Mouse (Mus musculus) heart, postnatal 0 days (tissue): ENCODE measurements around the gene Rom1. TPM values are rescaled to one million over a fixed set of nuclear protein-coding genes. Genes with fewer than 3 reads are reported as not detected.
A peak's percentile ranks its signal among the peaks of the same experiment; 100 is the strongest.

Source experiments
- ATAC-seq: fragments of 200-750 bp; cut with Nextera tagmentation; 2 replicates; pipeline ENCODE4 v1.8.0; 2017; ENCODE audit warnings: low read depth, moderate number of reproducible peaks, moderate library complexity; ENCODE audit not compliant: insufficient read depth
- DNase-seq: peaks from one replicate; pipeline ENCODE4 v3.0.0-alpha.2; 2016; ENCODE audit warnings: low spot score
- H3K27ac ChIP-seq: fragments of 300-500 bp; sonication (generic); 2 replicates; pipeline ENCODE4 v1.5.1; 2014; ENCODE audit warnings: low read depth, mild to moderate bottlenecking
- H3K27me3 ChIP-seq: fragments of 300-500 bp; sonication (generic); 2 replicates; pipeline ENCODE4 v1.6.1; 2014; ENCODE audit warnings: low read length, mixed read lengths; ENCODE audit not compliant: control insufficient read depth, insufficient read depth
- H3K36me3 ChIP-seq: fragments of 300-500 bp; sonication (generic); replicated peaks from 2 replicates; pipeline ENCODE4 v1.6.1; 2014; ENCODE audit warnings: low read length, mixed read lengths; ENCODE audit not compliant: control insufficient read depth, insufficient read depth
- H3K4me1 ChIP-seq: fragments of 300-500 bp; sonication (generic); 2 replicates; pipeline ENCODE4 v1.6.1; 2014; ENCODE audit warnings: antibody characterized with exemption; ENCODE audit not compliant: control insufficient read depth, insufficient read depth
- H3K4me2 ChIP-seq: fragments of 300-500 bp; sonication (generic); 2 replicates; pipeline ENCODE4 v1.6.1; 2014; ENCODE audit warnings: low read depth, mild to moderate bottlenecking, low read length, moderate library complexity
- H3K4me3 ChIP-seq: fragments of 300-500 bp; sonication (generic); 2 replicates; pipeline ENCODE4 v1.5.1; 2014; ENCODE audit warnings: low read depth, low read length
- H3K9ac ChIP-seq: fragments of 300-500 bp; sonication (generic); replicated peaks from 2 replicates; pipeline ENCODE4 v1.6.1; 2014; ENCODE audit warnings: low read depth, low read length, mixed read lengths
- H3K9me3 ChIP-seq: fragments of 300-500 bp; sonication (generic); replicated peaks from 2 replicates; pipeline ENCODE4 v1.6.1; 2016; ENCODE audit warnings: low read length; ENCODE audit not compliant: control insufficient read depth
- CTCF ChIP-seq: IDR thresholded peaks from 2 replicates; pipeline ENCODE4 v1.5.1; 2016; ENCODE audit warnings: antibody characterized with exemption, control low read depth, low read depth
- EP300 ChIP-seq: IDR thresholded peaks from 2 replicates; pipeline ENCODE4 v1.6.1; 2016; ENCODE audit warnings: antibody characterized with exemption, low read depth
- WGBS: fragments of 180-500 bp; shearing (Covaris S2); extraction: QIAGEN DNeasy Blood & Tissue Kit; methylation state at CpG from one replicate; pipeline ENCODE4 v1.1.7; 2014; 5-methylcytosine and 5-hydroxymethylcytosine counted together
- polyA plus RNA-seq: library from polyadenylated mRNA; unstranded; fragments of >200 nt; fragmentation: Nextera tagmentation; extraction: Ambion mirVana; gene quantifications from 2 replicates; pipeline ENCODE4 v1.2.1, GENCODE M21; 2015
- total RNA-seq: library from RNA; depleted of rRNA; stranded (reverse); fragments of >200 nt; gene quantifications from 2 replicates; pipeline ENCODE4 v1.2.3, GENCODE M21; 2014; ENCODE audit warnings: low replicate concordance

Rom1 gene
- total and polyA plus RNA-seq, 2 experiments from 2014 or later, result 3.2 to 10.2 TPM

- H3K4me2 ChIP-seq, result no peak overlapping the region
- H3K27me3 ChIP-seq, result no peaks in the 10 kb centered on the region
- DNase-seq (no peak), ATAC-seq (no peak)
- no peaks in the 10 kb centered on the region for H3K4me1 ChIP-seq
- TF ChIP-seq EP300 (no peak), CTCF (no peak)
- H3K27ac ChIP-seq, result no peak overlapping the region
- no peaks in the 10 kb centered on the region for H3K9me3 ChIP-seq
- no peak overlapping the region for H3K9ac ChIP-seq
- peaks cover 79% of the 10 kb centered on the region for H3K36me3 ChIP-seq
- 90% methylated on average over 3 of the region's 3 CpGs for WGBS
- no peak overlapping the region for H3K4me3 ChIP-seq
Measured at GRCm38 (mm10) chr19:8914212-8914611, 14.9 kb downstream of the Rom1 start.

- Histone ChIP-seq H3K9ac (no peak overlapping the region), H3K27me3 (no peaks in the 10 kb centered on the region), H3K4me1 (no peaks in the 10 kb centered on the region), H3K4me3 (no peak overlapping the region), H3K9me3 (no peaks in the 10 kb centered on the region), H3K4me2 (no peak overlapping the region), H3K36me3 (peaks cover 100% of the 10 kb centered on the region), H3K27ac (no peak overlapping the region)
- ATAC-seq, result no peak
- WGBS, result 89% methylated on average over 5 of the region's 5 CpGs
- DNase-seq, result no peak
- TF ChIP-seq CTCF, result no peak
- no peak for TF ChIP-seq EP300
Measured at GRCm38 (mm10) chr19:8911810-8912209, 17.3 kb downstream of the Rom1 start.

GRCm38 (mm10) chr19:8908531-8908930, 20.6 kb downstream of the Rom1 start:
- DNase-seq, result no peak
- H3K4me3 ChIP-seq, result no peak overlapping the region
- TF ChIP-seq CTCF (no peak), EP300 (no peak)

GRCm38 (mm10) chr19:8903412-8903811, 25.7 kb downstream of the Rom1 start:
- Histone ChIP-seq H3K36me3 (peaks cover 62% of the 10 kb centered on the region), H3K9ac (no peak overlapping the region), H3K4me2 (no peak overlapping the region), H3K4me1 (peaks cover 11% of the 10 kb centered on the region), H3K4me3 (no peak overlapping the region), H3K9me3 (no peaks in the 10 kb centered on the region), H3K27me3 (no peaks in the 10 kb centered on the region), H3K27ac (no peak overlapping the region)
- 91% methylated on average over 5 of the region's 5 CpGs for WGBS
- no peak for ATAC-seq
- no peak for DNase-seq
- TF ChIP-seq EP300, result no peak
- TF ChIP-seq CTCF, result no peak

More at GRCm38 (mm10) chr19:8908531-8908930, 20.6 kb downstream of the Rom1 start:
- no peaks in the 10 kb centered on the region for H3K27me3 ChIP-seq
- no peaks in the 10 kb centered on the region for H3K4me1 ChIP-seq
- peaks cover 98% of the 10 kb centered on the region for H3K36me3 ChIP-seq
- H3K27ac ChIP-seq, result no peak overlapping the region
- H3K9ac ChIP-seq, result no peak overlapping the region
- H3K9me3 ChIP-seq, result no peaks in the 10 kb centered on the region
- WGBS, result 92% methylated on average over 6 of the region's 6 CpGs
- H3K4me2 ChIP-seq, result no peak overlapping the region
- ATAC-seq, result no peak

GRCm38 (mm10) chr19:8899079-8899478, 30.1 kb downstream of the Rom1 start:
- no peak for ATAC-seq
- no peak overlapping the region for H3K27ac ChIP-seq
- no peaks in the 10 kb centered on the region for H3K27me3 ChIP-seq
- 32% methylated on average over 3 of the region's 3 CpGs for WGBS
- H3K4me2 ChIP-seq, result peak overlapping the region; percentile 82
- peaks cover 16% of the 10 kb centered on the region for H3K4me1 ChIP-seq
- TF ChIP-seq CTCF, result no peak
- no peak for TF ChIP-seq EP300
- H3K9me3 ChIP-seq, result no peaks in the 10 kb centered on the region
- H3K9ac ChIP-seq, result peak overlapping the region; percentile 93
- H3K4me3 ChIP-seq, result peak overlapping the region; percentile 89
- no peak for DNase-seq
- peaks cover 31% of the 10 kb centered on the region for H3K36me3 ChIP-seq

GRCm38 (mm10) chr19:8898576-8898975, 30.6 kb downstream of the Rom1 start:
- 6% methylated on average over 13 of the region's 13 CpGs for WGBS
- peaks cover 27% of the 10 kb centered on the region for H3K36me3 ChIP-seq
- DNase-seq, result no peak
- no peaks in the 10 kb centered on the region for H3K27me3 ChIP-seq
- H3K9ac ChIP-seq, result peak overlapping the region; percentile 93
- H3K4me3 ChIP-seq, result peak overlapping the region; percentile 89
- H3K9me3 ChIP-seq, result no peaks in the 10 kb centered on the region
- H3K27ac ChIP-seq, result peak overlapping the region; percentile 91
- TF ChIP-seq CTCF (no peak), EP300 (no peak)
- peak overlapping the region; percentile 82 for H3K4me2 ChIP-seq
- no peak for ATAC-seq
- peaks cover 16% of the 10 kb centered on the region for H3K4me1 ChIP-seq
